Mouse (Mus musculus) neural tube, embryonic 11.5 days (tissue): ENCODE results near the gene Ppih. TPM values are rescaled to one million over a fixed set of nuclear protein-coding genes. Genes with fewer than 3 reads are reported as not detected.

ENCODE experiments used
- ATAC-seq: fragments of 200-750 bp; cut with Nextera tagmentation; 2 replicates; pipeline ENCODE4 v1.8.0; 2017; ENCODE audit warnings: moderate number of reproducible peaks, mild to moderate bottlenecking, moderate TSS enrichment, moderate library complexity; ENCODE audit not compliant: insufficient read depth, low FRiP score, low TSS enrichment
- DNase-seq: peaks from one replicate; pipeline ENCODE4 v3.0.0-alpha.2; 2015; ENCODE audit warnings: low spot score
- H3K27ac ChIP-seq: fragments of 300-500 bp; sonication (generic); 2 replicates; pipeline ENCODE4 v1.5.1; 2014; ENCODE audit warnings: low read depth, mild to moderate bottlenecking, low read length
- H3K27me3 ChIP-seq: fragments of 300-500 bp; sonication (generic); 2 replicates; pipeline ENCODE4 v1.6.1; 2014; ENCODE audit warnings: mild to moderate bottlenecking, low read length, mixed read lengths; ENCODE audit not compliant: control insufficient read depth, insufficient read depth
- H3K36me3 ChIP-seq: fragments of 300-500 bp; sonication (generic); 2 replicates; pipeline ENCODE4 v1.6.1; 2014; ENCODE audit warnings: mild to moderate bottlenecking, low read length, moderate library complexity, mixed read lengths; ENCODE audit not compliant: control insufficient read depth, insufficient read depth
- H3K4me1 ChIP-seq: fragments of 300-500 bp; sonication (generic); 2 replicates; pipeline ENCODE4 v1.6.1; 2014; ENCODE audit warnings: low read length, mixed read lengths; ENCODE audit not compliant: control insufficient read depth, insufficient read depth
- H3K4me2 ChIP-seq: fragments of 300-500 bp; sonication (generic); 2 replicates; pipeline ENCODE4 v1.6.1; 2014; ENCODE audit warnings: low read depth, mild to moderate bottlenecking, moderate library complexity
- H3K4me3 ChIP-seq: fragments of 300-500 bp; sonication (generic); 2 replicates; pipeline ENCODE4 v1.5.1; 2014; ENCODE audit warnings: low read depth, low read length
- H3K9ac ChIP-seq: fragments of 300-500 bp; sonication (generic); 2 replicates; pipeline ENCODE4 v1.6.1; 2014; ENCODE audit warnings: mild to moderate bottlenecking, low read length
- H3K9me3 ChIP-seq: fragments of 300-500 bp; sonication (generic); 2 replicates; pipeline ENCODE4 v1.6.1; 2016; ENCODE audit warnings: low read length; ENCODE audit not compliant: control insufficient read depth
- WGBS: fragments of 180-500 bp; shearing (Covaris S2); extraction: QIAGEN DNeasy Blood & Tissue Kit; methylation state at CpG from one replicate; pipeline ENCODE4 v1.1.7; 2014; 5-methylcytosine and 5-hydroxymethylcytosine counted together
- polyA plus RNA-seq: library from polyadenylated mRNA; unstranded; fragments of >200 nt; fragmentation: Nextera tagmentation; extraction: Ambion mirVana; gene quantifications from 2 replicates; pipeline ENCODE4 v1.2.1, GENCODE M21; 2014

Ppih gene
- polyA plus RNA-seq, 1 experiment from 2014 or later, result 106 TPM

DNA sequence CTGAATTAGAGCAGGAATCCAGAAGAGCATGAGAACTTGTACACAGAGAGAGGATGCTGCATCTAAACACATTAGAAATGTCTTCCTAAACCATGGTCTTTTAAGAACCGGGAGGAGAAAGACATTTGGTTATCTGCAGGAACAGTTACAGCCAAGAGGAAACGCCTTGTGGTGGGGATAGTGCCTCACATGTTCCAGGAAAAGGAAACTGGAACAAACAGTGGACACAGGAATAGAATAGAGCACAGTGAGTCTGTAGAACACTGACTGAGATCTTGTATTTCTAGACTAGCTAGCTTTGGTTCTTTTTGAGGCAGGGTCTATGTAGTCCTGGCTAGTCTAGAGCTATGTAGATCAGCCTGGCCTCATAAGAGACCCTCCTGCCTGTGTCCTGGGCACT, 45.1 kb downstream of the Ppih start:
- H3K36me3 ChIP-seq, result peaks cover 22% of the 10 kb centered on the region
- DNase-seq (no peak), ATAC-seq (no peak)
- 89% methylated on average over 2 of the region's 2 CpGs for WGBS
- H3K4me3 ChIP-seq, result no peak overlapping the region
- no peaks in the 10 kb centered on the region for H3K4me1 ChIP-seq
- H3K27me3 ChIP-seq, result no peaks in the 10 kb centered on the region
- H3K9ac ChIP-seq, result no peak overlapping the region
- H3K4me2 ChIP-seq, result no peak overlapping the region
- H3K9me3 ChIP-seq, result no peaks in the 10 kb centered on the region
- no peak overlapping the region for H3K27ac ChIP-seq

DNA sequence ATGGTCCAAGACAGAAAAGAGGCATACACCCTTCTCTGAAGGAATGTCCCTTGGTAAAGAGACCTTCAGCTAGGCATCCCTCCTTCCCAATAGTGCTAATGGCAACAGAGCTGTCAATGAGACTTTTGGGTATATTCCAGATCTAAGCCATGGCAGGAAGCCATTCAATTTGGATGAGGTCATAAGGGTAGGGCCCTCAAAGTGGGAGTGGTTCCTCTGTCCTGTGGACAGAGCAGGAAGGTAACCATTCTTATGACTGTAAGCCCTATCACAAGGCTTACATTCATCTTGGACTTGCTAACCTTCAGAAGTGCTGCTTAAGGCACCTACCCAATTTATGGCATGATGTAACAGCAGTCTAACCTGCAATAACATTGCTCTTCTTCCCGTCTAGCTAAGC, 45.7 kb downstream of the Ppih start:
- H3K36me3 ChIP-seq, result peaks cover 20% of the 10 kb centered on the region
- ATAC-seq, result no peak
- no peaks in the 10 kb centered on the region for H3K4me1 ChIP-seq

DNA sequence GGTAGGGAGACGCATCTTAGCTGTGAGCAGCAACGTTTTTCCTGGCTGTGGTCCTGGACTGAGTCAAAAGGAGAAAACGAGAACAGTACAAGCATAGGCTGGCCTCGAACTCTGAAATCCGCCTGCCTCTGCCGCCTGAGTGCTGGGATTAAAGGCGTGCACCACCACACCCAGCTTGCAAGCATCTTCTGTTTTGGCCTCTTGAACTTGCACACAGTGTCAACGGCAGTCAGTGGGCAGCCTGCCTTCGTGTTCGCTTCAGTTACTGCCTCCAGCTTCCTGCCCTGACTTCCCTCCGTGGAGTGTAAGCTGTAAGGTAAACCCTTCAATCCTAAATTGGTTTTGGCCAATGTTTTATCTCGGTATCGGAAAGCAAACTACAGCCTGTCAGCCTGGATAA, 53.7 kb downstream of the Ppih start:
- ATAC-seq (no peak), DNase-seq (no peak)
- 79% methylated on average over 13 of the region's 13 CpGs for WGBS
- Histone ChIP-seq H3K4me3 (no peak overlapping the region), H3K4me1 (no peaks in the 10 kb centered on the region), H3K9ac (no peak overlapping the region), H3K36me3 (no peaks in the 10 kb centered on the region), H3K4me2 (no peak overlapping the region), H3K27me3 (no peaks in the 10 kb centered on the region), H3K27ac (no peak overlapping the region), H3K9me3 (no peaks in the 10 kb centered on the region)

More for the DNA sequence above, 45.7 kb downstream of the Ppih start:
- no peak for DNase-seq
- Histone ChIP-seq H3K9ac (no peak overlapping the region), H3K27ac (no peak overlapping the region), H3K4me2 (no peak overlapping the region), H3K27me3 (no peaks in the 10 kb centered on the region), H3K4me3 (no peak overlapping the region), H3K9me3 (no peaks in the 10 kb centered on the region)
- 94% methylated on average over 1 of the region's 1 CpGs for WGBS

DNA sequence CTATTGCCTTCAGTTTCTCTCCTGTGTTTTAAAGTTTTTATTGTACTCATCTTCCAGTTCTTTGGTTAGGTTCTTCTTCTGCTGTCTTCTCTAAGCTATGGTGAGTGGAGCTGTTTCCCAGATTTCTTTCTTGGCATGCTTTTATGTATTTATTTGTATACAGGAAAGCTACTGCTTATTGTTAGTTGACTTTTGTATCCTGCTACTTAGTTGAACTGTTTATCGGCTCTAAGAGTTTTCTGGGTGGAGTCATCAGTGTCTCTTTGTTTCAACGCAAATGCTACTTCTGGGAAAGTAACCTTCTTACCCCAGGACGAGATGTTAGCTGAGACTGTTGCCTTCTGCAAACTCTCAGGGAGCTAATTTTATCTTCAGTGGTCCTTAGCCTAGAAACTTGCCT, 56.9 kb downstream of the Ppih start:
- H3K4me1 ChIP-seq, result no peaks in the 10 kb centered on the region
- 87% methylated on average over 3 of the region's 3 CpGs for WGBS
- DNase-seq (no peak), ATAC-seq (no peak)
- no peak overlapping the region for H3K4me3 ChIP-seq
- no peaks in the 10 kb centered on the region for H3K36me3 ChIP-seq
- H3K9ac ChIP-seq, result no peak overlapping the region
- no peak overlapping the region for H3K4me2 ChIP-seq
- no peak overlapping the region for H3K27ac ChIP-seq
- no peaks in the 10 kb centered on the region for H3K9me3 ChIP-seq
- H3K27me3 ChIP-seq, result no peaks in the 10 kb centered on the region

DNA sequence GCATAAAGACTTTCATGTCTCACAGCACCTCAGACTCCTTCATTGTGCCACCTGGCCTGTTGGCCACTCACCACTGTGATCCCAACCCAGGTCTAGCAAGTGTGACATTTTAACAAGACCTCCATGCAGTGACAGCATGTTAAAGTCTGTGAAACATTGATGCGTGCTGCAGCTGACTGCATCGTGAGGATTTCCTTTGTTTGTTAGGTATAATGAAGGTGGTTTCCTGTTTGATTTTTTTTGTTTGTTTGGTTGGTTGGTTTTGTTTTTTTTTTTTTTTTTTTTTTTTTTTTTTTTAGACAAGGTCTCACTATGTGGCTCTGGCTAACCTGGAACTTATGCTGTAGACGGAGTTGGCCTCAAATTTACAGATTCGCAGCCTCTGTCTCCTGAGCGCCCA, 57.9 kb downstream of the Ppih start:
- no peak overlapping the region for H3K27ac ChIP-seq
- no peak overlapping the region for H3K4me2 ChIP-seq
- no peak overlapping the region for H3K4me3 ChIP-seq
- H3K4me1 ChIP-seq, result no peaks in the 10 kb centered on the region
- no peaks in the 10 kb centered on the region for H3K36me3 ChIP-seq
- DNase-seq (no peak), ATAC-seq (no peak)
- H3K27me3 ChIP-seq, result no peaks in the 10 kb centered on the region
- H3K9ac ChIP-seq, result no peak overlapping the region
- H3K9me3 ChIP-seq, result no peaks in the 10 kb centered on the region
- 94% methylated on average over 5 of the region's 5 CpGs for WGBS

DNA sequence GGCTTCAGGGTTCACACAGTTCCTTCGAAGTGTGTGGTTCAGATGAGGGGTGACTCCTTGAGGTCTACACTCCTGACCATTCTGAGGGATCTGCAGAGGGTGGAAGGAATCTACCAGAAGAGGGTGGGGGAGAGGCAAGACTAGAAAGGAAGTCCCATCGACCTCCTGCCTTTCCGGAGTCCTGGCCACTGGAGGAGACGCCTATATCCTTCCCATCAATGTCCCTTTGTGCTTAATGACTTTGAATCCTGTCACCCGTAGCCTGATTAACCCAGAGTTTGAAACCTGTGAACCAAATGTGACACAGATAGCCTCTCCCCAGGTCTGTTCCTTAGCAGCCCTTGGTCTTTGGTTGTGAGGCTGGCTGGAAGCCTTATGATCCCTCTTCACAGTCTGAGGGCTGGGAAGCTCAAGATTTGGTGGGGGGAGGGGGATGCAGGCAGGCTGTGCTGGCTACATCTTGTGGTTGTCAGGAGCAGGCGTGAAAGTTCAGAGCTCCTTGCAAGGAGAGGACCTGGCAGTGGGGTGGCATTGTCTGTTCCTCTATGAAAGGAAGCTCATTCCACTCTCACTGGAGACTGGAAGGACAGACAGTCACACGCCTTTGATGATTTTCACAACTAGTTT, 59.1 kb downstream of the Ppih start:
- DNase-seq (no peak), ATAC-seq (no peak)
- H3K36me3 ChIP-seq, result no peaks in the 10 kb centered on the region
- H3K9me3 ChIP-seq, result no peaks in the 10 kb centered on the region
- WGBS, result 70% methylated on average over 7 of the region's 7 CpGs
- H3K4me1 ChIP-seq, result no peaks in the 10 kb centered on the region
- H3K4me2 ChIP-seq, result no peak overlapping the region
- no peak overlapping the region for H3K9ac ChIP-seq
- H3K4me3 ChIP-seq, result no peak overlapping the region
- H3K27me3 ChIP-seq, result no peaks in the 10 kb centered on the region
- no peak overlapping the region for H3K27ac ChIP-seq

DNA sequence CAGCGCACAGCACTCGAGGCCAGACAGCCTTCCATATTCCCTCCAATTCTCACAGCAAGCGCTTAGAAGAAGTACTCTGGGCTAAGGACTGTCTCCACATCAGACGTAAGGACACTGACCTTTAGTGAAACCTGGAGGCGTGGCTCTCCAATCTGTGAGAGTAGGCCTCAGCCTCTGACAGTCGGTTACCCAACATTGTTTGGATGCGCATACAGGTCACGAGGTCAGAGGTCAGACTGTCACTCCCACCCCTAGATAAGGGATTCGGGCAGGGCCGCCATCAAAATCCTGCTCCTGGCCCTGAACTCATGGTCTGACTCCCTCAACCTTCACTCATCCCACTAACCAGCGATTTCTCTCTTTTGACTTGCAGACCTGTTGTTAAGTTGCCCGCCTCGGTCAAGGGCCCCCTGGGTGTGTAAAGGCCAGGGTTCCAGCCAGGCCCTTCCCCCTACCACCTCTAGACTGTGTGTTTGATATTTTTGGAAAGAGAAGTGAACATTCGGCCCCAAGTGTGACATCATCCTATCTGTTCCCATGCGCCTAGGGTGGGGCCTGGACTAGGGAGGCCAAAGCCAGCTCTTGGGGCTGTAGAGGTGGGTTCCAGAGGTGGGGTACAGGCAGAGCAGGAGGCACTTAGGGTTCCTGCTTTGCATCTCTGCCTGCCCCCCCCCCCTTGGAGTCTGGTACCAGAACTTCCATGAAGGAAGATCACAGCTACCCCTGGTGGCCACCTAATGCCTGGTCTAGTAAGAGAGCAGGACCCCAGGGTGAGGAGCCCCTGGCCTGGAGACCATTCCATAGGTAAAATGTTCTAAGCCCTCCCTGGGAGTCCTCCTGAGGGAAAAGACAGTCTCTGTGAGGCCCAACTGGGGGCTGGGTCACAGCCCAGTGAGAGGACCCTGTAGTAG, 60.7 kb downstream of the Ppih start:
- Histone ChIP-seq H3K27ac (no peak overlapping the region), H3K36me3 (no peaks in the 10 kb centered on the region), H3K4me1 (no peaks in the 10 kb centered on the region), H3K27me3 (no peaks in the 10 kb centered on the region), H3K4me3 (no peak overlapping the region), H3K9ac (no peak overlapping the region), H3K4me2 (no peak overlapping the region), H3K9me3 (no peaks in the 10 kb centered on the region)
- ATAC-seq, result no peak
- WGBS, result 83% methylated on average over 15 of the region's 15 CpGs
- no peak for DNase-seq

DNA sequence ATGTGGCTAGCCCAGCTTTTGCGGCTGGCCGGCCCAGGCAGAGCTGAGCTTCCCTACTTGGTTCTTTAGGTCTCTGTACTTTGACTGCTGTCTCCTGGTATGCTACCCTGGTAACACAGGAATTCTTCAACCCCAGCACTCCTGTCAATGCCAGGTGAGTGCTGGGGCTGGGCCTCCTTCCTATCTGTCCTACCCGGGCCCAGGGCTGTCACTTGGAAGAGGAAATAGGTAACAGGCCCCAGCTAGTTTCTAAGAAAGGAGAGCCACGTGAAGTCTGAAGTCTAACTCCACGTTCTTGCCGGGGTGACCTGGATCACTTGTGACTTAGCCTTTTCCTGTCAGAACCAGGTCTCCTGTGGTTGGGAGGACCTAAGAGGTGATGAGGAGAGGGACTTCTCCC, 63.3 kb downstream of the Ppih start:
- Histone ChIP-seq H3K4me1 (no peaks in the 10 kb centered on the region), H3K4me2 (no peak overlapping the region), H3K27ac (no peak overlapping the region), H3K27me3 (no peaks in the 10 kb centered on the region), H3K9ac (no peak overlapping the region), H3K9me3 (no peaks in the 10 kb centered on the region), H3K36me3 (no peaks in the 10 kb centered on the region), H3K4me3 (no peak overlapping the region)
- WGBS, result 80% methylated on average over 6 of the region's 6 CpGs
- DNase-seq (no peak), ATAC-seq (no peak)

DNA sequence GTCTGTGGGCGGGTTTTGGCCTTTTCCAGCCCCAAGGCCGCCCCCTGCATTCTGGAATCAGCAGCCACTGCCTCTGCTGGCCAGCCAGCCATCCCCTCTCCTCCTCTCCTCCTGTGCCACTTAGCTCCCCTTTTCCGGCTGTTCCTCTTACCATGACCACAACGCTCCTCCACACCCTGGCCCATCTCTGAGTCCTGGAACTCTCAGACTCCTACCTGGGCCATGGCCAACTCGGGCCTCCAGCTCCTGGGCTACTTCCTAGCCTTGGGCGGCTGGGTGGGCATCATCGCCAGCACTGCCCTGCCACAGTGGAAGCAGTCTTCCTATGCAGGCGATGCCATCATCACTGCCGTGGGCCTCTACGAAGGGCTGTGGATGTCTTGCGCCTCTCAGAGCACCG, 65.0 kb downstream of the Ppih start, which contains the start of gene Cldn19:
Gene Cldn19 (plus strand): TSS at position 64 of the 400 bp plus-strand sequence.
- H3K27ac ChIP-seq, result no peak within 1 kb of the TSS
- no peak for DNase-seq
- 0 out of 2 replicates have a peak within 1 kb of the TSS, but pooled peaks have one; percentile 3 for H3K9ac ChIP-seq
- H3K36me3 ChIP-seq, result no peaks in the 10 kb centered on the region
- H3K4me3 ChIP-seq, result no peak within 1 kb of the TSS
- ATAC-seq, result no peak
- no peaks in the 10 kb centered on the region for H3K4me1 ChIP-seq
- H3K27me3 ChIP-seq, result no peaks in the 10 kb centered on the region
- WGBS, result 79% methylated on average over 12 of the region's 12 CpGs
- no peak within 1 kb of the TSS for H3K4me2 ChIP-seq
- H3K9me3 ChIP-seq, result no peaks in the 10 kb centered on the region
